Mouse (Mus musculus): Measurements from ENCODE around the gene Cd72.

The Cd72 gene

DNA sequence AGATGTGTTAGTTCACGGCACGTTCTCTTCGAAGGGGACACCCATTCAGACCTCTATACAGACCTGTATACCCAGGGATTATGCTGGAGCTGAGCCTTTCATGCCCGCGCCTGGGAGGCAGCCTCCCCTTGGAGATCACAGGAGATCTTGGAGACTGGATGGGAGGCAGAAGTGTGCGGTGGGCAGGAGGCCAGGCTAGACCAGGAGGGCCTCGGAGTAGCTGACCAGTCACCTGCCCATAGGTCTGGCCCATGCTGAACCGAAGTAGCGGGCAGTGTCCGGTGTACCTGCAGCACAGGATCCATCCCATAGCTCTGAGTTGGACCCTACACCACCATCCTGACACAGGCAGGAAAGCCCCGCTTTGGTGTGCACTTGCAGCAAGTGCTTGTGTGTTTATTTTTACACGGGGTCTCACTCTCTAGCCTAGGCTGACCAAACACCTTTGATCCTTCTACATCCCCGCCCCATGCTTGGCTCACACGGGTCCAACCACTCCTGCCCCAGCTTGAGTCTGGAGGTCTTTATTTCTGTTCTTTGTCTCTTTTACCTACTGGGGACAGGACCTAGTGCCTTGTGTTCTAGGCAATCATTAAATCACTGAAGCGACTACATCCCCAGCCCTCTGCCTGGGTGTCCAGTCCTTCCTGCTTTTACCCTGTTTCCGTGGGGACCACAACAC is 26.1 kb downstream of the Cd72 start:
- in situ Hi-C loops (cut with MboI, MseI) = no loop called here

DNA sequence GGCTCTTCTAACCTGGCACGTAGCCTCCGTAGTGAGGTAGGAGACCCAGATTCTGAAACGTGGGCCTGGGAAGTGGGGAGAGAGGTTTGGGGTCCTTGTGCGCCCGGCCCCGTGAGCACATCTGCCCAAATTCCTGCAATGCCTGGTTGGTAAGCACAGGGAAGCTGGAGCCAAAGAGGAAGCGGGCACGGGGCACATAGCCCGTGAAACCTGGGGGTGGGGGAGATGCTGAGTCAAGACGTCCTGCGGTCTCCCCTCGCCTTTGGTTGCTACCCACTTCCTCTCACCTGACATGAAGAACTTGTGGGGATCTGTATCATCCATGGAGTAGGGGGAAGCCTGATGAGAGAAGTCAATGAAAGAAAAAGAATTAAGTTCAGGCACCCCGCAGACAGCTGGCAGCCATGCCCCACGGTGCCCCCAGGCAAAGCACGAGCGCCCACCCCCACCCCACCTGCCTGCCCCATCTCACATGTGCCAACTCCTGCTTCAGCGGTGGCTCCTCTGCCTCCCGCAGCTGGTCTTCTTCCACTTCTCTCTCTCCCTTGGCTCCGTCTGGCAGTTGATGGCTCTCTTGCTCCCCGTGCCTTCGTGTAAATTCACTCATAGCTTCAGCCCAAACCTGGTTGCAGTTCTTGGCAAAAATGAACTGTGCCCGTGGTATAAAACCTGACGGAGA is 26.8 kb downstream of the Cd72 start:
- in situ Hi-C loops (cut with MboI, MseI) = no loop called here

DNA sequence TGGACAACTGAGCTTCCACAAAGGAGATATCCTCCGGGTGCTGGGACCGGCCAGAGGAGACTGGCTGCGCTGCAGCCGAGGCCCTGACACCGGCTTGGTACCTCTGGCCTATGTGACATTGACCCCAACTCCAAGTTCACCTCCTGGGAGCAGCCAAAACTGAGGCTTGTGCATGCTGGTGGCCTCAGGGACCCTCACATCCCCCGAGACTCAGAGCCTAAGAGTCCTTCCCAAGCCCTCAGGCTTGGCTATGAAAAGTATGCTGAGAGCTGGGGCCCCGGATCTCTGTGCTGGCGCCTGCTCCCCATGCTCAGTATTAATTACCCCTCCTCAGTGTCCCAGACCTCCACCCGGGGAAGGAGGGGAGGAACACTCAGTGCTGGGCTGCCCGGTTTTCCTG is 27.9 kb downstream of the Cd72 start:
- in situ Hi-C loops (cut with MboI, MseI) = no loop called here

DNA sequence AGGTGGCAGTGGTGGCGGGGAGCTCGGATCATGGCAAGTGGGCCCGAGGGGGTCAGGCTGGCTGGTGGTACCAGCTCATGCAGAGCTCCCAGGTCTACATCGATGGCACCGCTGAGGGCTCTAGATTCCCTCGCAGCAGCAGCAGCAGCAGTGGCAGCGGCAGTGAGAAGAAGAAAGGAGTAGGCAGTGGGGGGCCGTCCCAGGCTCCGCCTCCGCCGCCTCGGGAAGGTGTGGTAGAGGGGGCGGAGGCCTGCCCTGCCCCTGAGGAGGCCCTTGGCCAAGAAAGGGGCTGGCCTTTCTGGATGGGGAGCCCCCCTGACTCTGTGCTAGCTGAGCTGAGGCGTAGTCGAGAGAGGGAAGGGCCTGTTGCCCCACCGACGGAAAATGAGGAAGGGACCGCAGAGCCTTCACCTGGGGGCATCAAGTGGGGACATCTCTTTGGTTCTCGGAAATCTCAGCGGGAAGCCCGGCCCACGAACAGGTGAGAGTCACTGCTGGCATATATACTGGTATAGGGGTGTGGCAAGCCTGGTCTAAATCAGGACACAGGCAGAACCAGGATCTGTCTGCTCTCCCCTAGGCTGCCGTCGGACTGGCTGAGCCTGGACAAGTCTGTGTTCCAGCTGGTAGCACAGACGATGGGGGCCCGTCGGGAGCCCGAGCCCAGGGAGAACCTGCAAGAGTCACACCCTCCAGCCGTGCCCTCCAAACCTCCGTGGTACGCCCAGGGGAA is 28.6 kb downstream of the Cd72 start:
- in situ Hi-C loops (cut with MboI, MseI) = no loop called here

DNA sequence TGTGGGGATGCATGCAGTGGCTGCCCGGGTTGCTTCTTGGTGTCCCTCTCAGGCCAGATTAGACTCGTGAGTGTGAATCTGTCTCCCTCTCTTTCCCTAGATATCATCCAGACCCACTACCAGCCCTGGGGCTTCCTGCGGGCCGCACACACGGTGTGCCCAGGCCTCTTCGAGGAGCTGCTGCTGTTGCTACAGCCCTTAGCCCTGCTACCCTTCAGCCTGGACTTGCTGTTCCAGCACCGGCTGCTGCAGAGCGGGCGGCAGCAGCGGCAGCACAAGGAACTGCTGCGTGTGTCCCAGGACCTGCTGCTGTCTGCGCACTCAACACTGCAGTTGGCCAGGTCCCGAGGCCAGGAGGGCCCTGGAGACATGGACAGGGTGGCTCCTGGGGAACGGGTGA is 29.2 kb downstream of the Cd72 start:
- in situ Hi-C loops (cut with MboI, MseI) = no loop called here

DNA sequence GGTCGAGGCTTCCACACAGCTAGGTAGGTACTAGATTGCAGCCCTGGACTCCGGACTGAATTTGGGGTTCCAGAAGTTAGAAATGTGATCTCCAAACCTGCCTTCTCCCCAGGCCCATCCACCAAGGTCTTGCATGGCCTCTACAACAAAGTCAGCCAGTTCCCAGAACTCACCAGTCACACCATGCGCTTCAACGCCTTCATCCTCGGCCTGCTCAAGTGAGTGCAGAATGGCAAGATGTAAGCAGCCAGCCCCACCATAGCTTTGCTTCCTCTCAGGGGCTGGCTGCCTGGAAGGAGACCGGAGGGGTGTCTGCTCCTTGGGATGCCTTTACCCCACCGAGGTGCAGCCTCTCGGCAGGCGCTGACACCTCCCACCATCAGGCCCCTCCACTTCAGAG is 30.4 kb downstream of the Cd72 start:
- in situ Hi-C loops (cut with MboI, MseI) = no loop called here

DNA sequence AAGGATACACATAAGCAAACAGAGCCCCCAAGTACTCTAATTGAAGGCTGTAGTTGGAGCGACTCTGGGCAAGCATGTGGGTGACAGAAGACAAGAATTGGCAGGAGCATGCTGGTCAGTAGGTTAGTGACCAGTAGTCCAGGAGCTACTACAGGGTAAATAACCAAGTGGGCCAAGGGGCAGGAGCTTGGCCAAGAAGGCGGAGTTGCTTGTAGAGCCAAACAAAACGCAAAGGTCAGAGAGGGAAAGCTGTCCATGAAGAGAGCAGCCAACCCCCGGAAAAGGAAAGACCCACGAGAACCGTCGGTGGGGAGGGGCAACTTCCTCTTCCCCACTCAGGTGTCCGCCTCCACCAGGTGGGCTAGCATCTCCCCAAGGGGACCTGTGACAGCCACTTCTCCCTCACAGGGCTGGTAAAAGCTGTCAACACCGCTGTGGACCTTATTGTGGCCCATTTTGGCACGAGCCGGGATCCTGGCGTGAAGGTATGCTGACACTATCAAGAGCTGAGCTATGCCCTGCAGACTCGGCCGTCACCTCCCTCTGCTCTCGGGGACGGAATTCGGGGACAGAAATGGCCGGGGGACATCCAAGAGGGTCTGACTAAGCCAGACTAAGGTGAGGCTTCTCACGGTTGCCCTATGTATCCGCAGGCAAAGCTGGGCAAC is 31.0 kb downstream of the Cd72 start:
- in situ Hi-C loops (cut with MboI, MseI) = no loop called here

DNA sequence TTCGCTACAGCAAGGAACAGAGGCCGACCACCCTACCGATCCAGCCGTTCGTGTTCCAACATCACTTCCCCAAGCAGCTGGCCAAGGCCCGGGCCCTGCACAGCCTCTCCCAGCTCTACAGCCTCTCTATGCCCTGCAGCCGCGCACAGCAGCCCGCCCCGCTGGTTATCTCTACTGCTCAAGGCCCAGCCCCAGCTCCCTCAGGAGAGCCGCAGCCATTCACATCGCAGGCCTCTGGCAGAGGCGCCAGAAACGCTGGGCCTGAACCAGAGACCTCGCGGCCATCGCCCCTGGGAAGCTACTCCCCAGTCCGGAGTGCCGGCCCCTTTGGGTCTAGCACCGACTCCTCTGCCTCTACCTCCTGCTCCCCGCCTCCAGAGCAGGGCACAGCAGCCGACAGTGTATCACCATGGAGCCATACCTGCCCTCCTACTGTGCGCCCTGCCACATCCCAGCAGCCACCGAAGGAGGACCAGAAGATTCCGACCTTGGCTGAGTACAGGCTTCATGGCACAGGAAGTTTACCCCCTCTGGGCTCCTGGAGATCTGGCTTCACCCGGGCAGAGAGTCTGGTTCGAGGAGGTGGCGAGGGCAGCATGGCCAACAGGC is 32.7 kb downstream of the Cd72 start:
- in situ Hi-C loops (cut with MboI, MseI) = no loop called here

DNA sequence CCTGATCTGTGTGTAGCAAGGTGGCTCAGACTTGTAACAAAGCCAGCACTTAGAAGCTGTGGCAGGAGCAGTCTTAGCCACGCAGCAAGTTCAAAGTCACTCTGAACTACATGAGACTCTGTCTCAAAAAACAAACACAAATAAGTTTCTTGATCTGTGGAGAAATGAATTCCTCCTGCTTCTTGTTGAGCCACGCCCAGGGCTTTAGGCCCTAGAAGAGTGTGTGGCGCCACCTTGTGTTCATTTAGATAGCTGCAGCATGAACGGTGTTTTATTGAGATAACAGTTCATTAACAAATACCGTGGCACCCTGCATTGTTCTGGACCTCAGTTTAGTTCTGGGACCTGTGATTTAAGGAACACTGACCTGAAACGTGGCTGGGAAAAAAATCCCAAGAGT is 34.1 kb downstream of the Cd72 start:
- in situ Hi-C loops (cut with MboI, MseI) = no loop called here

DNA sequence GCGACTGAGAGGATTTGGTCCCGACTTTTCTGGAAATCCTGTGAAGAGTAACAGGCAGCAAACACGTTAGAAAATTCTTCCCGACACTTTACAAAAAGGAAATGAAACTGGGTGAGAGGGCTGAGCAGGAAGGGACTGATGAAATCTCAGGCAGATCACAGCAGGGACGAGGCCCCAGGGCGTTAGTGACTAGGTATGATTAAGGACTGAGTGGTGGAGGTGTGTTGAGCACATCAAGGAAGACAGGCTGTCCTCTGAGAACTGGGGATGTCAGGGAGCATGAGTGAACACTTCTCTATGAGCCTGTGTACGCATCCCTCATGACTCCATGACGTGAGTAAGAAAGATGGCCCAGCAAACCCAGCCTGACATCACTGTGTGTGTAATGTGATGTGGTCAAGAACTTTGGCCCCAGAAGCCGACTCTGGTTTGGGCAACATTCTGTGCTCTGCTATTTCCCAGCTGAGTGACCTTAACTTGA is 34.6 kb downstream of the Cd72 start:
- in situ Hi-C loops (cut with MboI, MseI) = loop anchor here (5.0 kb wide), 1 partner anchor 363 kb away; the partner anchor contains the start of gene Unc13b

DNA sequence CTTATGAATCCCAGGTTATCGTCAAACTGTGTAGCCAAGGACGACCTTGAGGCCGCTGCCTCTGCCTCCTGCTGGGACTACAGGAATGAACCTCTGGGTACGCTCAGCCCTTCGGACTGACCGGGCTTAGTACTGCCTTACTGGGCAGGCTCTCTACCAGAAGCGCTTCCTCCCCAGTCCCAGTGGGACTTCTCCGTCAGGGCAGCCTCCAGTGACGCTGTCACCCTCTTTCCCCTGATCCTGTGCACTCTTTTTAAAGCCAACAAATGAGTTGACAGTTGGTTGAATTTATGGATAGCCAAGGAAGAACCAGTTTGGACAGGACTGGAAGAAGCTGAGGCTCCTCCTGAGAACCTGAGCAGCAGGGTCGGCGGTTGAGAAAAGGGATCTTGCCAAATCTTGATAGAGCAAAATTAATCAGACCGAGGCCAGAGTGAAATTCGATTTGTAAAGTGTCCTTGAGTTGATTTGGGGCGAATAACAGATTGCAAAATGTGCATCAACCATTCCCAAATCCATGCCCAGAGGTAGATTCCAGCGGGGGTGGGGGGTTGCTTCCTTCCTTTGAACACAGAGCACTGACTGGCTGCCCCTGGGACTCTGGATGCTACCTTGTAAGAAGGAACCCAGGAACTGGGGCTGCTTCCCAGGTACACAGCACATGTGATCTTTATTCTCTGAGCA is 35.3 kb downstream of the Cd72 start:
- in situ Hi-C loops (cut with MboI, MseI) = loop anchor here (5.0 kb wide), 1 partner anchor 362 kb away; the partner anchor contains the start of gene Unc13b

DNA sequence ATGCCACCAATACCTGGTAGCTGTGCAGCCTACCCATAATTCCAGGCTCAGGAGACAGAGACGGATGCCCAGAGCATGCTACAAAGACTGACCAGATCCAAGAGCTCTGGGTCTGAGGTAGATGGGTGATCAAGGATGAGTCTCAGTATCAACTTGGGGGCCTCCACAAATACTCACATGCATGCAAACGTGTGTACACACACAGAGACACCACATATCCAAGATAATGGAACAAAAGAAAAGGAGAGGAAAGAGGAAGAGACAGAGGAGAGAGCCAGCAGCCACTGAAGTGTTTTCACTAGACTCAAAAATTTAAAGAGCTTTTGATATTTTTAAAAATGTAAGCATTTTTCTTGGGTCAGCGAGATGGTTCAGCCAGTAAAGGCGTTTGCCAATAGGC is 36.0 kb downstream of the Cd72 start:
- in situ Hi-C loops (cut with MboI, MseI) = loop anchor here (5.0 kb wide), 1 partner anchor 361 kb away; the partner anchor contains the start of gene Unc13b

DNA sequence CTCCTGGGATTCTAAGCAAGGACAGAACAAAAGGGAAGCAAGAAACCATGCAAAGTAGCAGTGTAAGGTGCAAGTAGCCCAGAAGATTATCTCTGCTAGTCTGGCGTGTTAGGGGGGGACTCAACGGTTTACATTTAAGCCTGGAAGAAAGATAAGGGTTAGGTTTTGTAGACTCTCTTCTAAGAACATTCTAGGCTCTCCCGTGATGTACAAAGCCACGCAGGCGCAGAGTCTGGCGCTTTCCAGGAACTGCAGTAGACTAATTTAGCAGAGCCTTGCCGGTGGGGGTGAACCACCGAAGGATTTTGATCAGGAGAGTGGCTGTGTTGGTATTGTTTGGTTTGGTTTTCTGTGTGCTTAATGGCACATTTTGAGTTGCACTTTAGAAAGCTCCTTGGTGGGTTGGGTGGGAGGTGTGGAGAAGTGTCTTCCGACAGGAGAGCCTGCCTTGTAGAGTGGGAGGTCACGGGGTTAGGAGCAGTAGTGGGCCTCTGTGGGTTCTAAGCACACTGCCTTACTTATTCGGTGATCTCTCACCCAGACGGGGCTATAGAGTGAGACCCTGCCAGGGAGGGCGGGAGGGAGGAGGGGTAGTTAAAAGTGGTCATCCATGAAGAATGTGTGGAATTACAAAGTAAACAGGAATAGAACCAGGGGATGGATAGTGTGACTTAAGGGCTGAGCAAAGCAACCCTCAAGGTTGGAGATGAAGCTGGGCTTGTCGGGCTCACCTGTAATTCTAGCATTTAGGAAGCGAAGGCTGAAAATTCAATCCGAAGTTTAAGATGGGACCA is 37.0 kb downstream of the Cd72 start:
- in situ Hi-C loops (cut with MboI, MseI) = loop anchor here (5.0 kb wide), 1 partner anchor 360 kb away; the partner anchor contains the start of gene Unc13b

DNA sequence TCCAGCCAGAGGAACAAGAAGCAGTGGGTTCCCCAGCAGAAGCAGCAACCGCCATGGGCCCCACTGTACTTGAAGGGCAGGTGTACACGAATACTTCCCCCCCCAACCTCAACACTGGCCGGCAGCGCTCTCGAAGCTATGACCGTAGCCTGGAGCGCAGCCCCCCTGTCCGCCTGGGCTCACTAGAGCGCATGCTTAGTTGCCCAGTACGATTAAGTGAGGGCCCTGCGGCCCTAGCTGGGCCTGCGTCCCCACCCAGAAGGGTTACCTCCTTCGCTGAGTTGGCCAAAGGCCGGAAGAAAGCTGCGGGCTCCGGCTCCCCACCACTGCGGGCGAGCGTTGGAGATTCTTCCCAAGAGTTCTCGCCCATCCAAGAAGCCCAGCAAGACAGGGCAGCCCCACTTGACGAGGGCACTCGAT is 38.3 kb downstream of the Cd72 start:
- in situ Hi-C loops (cut with MboI, MseI) = loop anchor here (5.0 kb wide), 1 partner anchor 359 kb away; the partner anchor contains the start of gene Unc13b

DNA sequence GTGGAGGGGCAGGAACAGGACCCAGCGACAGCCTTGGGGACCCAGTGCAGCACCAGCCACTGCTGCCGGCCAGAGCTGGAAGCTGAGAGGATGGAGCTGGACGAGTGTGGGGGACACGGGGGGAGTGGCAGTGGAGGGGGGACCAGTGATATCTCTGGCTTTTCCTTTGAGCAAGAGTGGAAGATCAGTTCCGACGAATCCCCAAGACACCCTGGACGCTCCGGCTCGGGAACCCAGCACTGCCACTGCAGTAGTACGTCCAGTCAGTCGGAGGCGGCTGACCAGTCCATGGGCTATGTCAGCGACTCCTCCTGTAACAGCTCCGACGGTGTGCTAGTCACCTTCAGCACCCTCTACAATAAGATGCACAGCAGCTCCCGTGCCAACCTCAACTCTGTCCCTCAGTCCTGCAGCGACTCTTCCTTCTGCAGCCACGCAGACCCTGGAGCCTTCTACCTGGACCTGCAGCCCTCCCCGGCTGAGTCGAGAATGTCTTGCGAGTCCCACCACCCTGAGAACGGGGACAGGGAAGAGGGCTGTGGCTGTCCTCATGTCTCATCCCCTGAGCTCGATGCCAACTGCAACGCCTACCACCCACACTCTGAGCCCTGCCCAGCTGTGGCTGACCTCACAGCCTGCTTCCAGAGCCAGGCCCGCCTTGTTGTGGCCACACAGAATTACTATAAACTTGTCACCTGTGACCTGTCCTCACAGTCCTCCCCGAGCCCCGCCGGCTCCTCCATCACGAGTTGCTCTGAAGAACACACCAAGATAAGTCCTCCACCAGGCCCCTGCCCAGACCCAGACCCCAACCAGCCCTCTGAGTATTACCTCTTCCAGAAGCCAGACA is 39.0 kb downstream of the Cd72 start:
- in situ Hi-C loops (cut with MboI, MseI) = loop anchor here (5.0 kb wide), 1 partner anchor 358 kb away; the partner anchor contains the start of gene Unc13b

DNA sequence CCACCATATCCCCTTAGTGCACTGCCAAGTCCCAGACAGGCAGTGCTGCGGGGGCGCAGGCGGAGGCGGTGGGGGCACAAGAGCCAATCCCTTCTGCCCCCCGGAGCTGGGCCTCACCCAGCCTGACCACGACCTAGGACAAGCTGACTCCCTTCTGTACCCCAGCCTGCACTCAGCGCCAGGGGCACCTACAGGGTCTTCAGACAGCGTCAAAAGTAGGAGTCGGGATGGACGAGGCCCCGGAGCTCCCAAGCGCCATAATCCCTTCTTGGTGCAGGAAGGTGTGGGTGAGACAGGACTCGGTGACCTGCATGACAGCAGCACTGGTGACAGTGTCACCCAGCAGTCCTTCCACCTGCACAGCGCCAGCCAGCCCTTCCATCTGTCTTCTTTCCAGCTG is 39.7 kb downstream of the Cd72 start:
- in situ Hi-C loops (cut with MboI, MseI) = loop anchor here (5.0 kb wide), 1 partner anchor 357 kb away; the partner anchor contains the start of gene Unc13b

DNA sequence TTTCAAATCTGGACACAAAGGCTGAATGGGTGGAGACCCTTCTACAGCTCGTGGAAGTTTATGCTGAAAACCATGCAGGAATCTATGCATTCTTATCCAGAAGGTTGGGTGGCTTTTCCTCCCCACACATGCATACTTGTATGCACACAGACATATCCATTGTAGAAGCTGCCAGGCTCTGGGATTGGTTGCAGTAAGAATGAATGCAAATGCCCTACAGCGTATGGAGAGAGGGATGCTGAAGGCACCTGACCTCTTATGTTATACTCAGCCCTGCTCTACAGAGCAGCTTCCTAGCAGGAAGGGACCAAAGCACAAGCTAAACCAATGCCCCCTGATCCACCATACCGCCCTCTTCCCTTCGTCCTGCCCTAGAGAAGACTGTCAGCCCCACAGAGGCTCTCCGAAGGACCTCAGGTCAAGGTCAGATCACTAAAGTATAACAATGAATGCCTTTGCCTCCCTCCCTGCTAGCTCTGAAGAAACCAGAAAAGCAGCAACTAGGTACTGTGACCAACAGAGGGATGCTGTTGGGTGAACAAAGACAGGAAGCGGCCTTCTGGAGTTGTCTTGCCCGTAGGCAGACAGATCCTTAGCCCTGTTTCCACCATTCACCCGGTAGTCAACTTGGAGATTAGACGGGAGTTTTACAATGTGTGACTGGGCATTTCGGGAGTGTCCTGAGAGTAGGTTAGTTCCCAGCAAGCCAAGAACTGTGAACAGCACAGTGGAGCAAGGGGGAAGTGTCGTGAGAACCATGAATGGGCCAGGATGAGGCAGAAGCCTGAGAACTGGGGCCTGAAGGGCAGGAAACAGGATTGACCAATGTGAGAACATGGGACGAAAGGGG is 47.1 kb downstream of the Cd72 start:
- in situ Hi-C loops (cut with MboI, MseI) = no loop called here
